Mouse (Mus musculus): ENCODE data around the gene Sdsl.

GRCm38 (mm10) chr5:120457628-120458027 is 15.0 kb downstream of the Sdsl start:
- TF ChIP-seq CTCF (IDR thresholded peaks at IDR 0.05; ENCODE audit: low read depth) (peak; percentile 70), EP300 (IDR thresholded peaks at IDR 0.05; ENCODE audit: low read depth) (no peak)
